Mouse (Mus musculus): ENCODE measurements around the gene Olfr1417. TPM values are rescaled to one million over a fixed set of nuclear protein-coding genes. Genes with fewer than 3 reads are reported as not detected.

Gene Olfr1417
- polyA plus RNA-seq, 1 experiment from 2014 or later = not detected

DNA sequence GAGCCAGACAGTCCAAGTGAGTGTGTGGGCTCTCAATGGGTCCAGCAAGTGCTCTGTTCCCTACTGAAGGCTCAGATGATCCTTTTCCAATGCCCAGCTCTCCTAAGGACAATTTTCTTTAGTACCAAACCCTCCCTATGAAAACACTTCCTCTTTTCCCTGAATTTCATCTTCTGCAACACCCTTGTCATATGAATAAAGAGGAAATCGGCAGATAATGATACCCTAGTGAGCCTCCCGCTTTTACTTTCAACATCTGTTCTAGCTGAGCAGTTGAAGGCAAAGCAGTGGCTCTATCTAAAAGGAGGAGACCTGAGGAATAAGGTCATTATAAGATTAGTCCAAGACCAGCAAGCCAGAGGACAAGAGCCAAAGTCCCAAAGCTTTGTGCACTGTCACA, 30.6 kb downstream of the Olfr1417 start:
- Histone ChIP-seq H3K4me1 (ENCODE audit: control insufficient read depth, insufficient read depth, low read length) (no peaks in the 10 kb centered on the region), H3K27ac (replicated peaks; ENCODE audit: low read depth, low read length) (no peak overlapping the region), H3K4me3 (ENCODE audit: low read depth, low read length) (no peak overlapping the region), H3K9me3 (replicated peaks; ENCODE audit: control insufficient read depth, low read length) (no peaks in the 10 kb centered on the region), H3K36me3 (replicated peaks; ENCODE audit: control insufficient read depth, insufficient read depth, low read depth, low read length) (no peaks in the 10 kb centered on the region), H3K27me3 (ENCODE audit: control insufficient read depth, insufficient read depth, low read length) (no peaks in the 10 kb centered on the region), H3K4me2 (ENCODE audit: low read depth, low read length) (no peak overlapping the region), H3K9ac (replicated peaks; ENCODE audit: low read length) (no peak overlapping the region)
- no peak for ATAC-seq (replicated peaks; ENCODE audit: insufficient number of reproducible peaks, low FRiP score, low TSS enrichment, low read depth)
- DNase-seq (ENCODE audit: low spot score) = no peak
- WGBS = 83% methylated on average over 2 of the region's 2 CpGs

DNA sequence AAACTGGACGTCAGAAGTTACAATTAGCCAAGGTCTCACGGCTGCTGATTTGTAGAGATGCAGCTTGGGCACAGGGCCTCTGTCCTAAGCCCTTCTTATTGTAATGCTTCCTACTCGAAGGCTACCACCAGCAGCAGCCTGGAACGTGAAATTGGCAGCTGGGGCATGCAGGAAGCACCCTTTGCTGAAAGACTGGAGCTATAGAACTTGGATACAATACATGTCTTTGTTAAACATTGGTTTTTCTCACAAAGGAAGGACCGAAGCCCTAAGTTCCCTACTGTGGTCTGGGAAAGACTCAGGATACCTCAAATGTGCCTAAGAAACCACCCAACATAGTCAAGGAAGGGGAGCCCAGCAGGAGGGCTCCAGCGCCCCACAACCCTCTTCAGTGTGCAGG, 31.2 kb downstream of the Olfr1417 start:
- no peak for ATAC-seq (replicated peaks; ENCODE audit: insufficient number of reproducible peaks, low FRiP score, low TSS enrichment, low read depth)
- DNase-seq (ENCODE audit: low spot score) = no peak
- no peaks in the 10 kb centered on the region for H3K27me3 ChIP-seq (ENCODE audit: control insufficient read depth, insufficient read depth, low read length)
- H3K4me3 ChIP-seq (ENCODE audit: low read depth, low read length) = no peak overlapping the region
- H3K9ac ChIP-seq (replicated peaks; ENCODE audit: low read length) = no peak overlapping the region
- H3K9me3 ChIP-seq (replicated peaks; ENCODE audit: control insufficient read depth, low read length) = no peaks in the 10 kb centered on the region
- no peaks in the 10 kb centered on the region for H3K4me1 ChIP-seq (ENCODE audit: control insufficient read depth, insufficient read depth, low read length)
- H3K27ac ChIP-seq (replicated peaks; ENCODE audit: low read depth, low read length) = no peak overlapping the region
- 39% methylated on average over 6 of the region's 6 CpGs for WGBS
- no peaks in the 10 kb centered on the region for H3K36me3 ChIP-seq (replicated peaks; ENCODE audit: control insufficient read depth, insufficient read depth, low read depth, low read length)
- H3K4me2 ChIP-seq (ENCODE audit: low read depth, low read length) = no peak overlapping the region

DNA sequence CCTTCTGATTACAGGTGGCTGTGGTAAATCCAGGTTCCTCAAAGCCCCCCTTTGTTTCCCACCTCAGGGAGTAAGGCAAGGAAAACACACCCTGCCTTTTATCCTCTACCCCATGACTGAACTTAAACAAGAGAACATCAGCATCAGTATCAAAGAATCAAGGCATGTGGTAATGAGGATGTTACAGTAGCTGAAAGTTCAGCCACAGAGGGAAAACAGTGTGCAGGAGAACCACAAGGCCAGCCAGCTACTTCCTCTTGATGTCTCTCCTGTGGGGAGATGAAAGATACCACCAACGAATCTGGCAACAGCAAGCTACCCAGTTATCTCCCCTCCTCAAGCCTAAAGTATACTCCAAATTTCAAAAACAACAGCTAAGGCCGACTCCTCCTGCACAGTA, 31.8 kb downstream of the Olfr1417 start:
- Histone ChIP-seq H3K9ac (replicated peaks; ENCODE audit: low read length) (no peak overlapping the region), H3K27me3 (ENCODE audit: control insufficient read depth, insufficient read depth, low read length) (no peaks in the 10 kb centered on the region), H3K27ac (replicated peaks; ENCODE audit: low read depth, low read length) (no peak overlapping the region), H3K4me3 (ENCODE audit: low read depth, low read length) (no peak overlapping the region), H3K9me3 (replicated peaks; ENCODE audit: control insufficient read depth, low read length) (no peaks in the 10 kb centered on the region), H3K36me3 (replicated peaks; ENCODE audit: control insufficient read depth, insufficient read depth, low read depth, low read length) (no peaks in the 10 kb centered on the region), H3K4me2 (ENCODE audit: low read depth, low read length) (no peak overlapping the region), H3K4me1 (ENCODE audit: control insufficient read depth, insufficient read depth, low read length) (no peaks in the 10 kb centered on the region)
- ATAC-seq (replicated peaks; ENCODE audit: insufficient number of reproducible peaks, low FRiP score, low TSS enrichment, low read depth) (no peak), DNase-seq (ENCODE audit: low spot score) (no peak)
- 63% methylated on average over 2 of the region's 2 CpGs for WGBS

DNA sequence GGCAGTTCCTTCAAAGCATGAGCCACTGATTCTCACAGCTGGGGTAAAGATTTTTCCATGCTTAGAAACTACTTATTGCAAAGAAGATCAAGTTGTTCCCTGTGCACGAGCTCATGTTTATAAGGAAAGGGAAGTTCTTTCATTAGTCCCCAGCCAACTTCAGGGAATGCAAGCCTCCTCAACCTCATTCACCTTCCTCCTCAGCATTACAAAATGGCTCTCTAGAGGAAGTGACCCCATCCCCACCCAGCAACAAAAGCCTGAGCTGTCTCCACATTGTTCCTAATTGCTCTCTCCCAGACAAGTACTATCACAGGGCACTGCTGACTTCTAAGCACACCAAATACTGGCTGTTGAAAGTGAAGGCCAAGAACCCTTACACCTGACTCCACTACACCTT, 34.6 kb downstream of the Olfr1417 start:
- DNase-seq (ENCODE audit: low spot score) (no peak), ATAC-seq (replicated peaks; ENCODE audit: insufficient number of reproducible peaks, low FRiP score, low TSS enrichment, low read depth) (no peak)
- Histone ChIP-seq H3K4me3 (ENCODE audit: low read depth, low read length) (no peak overlapping the region), H3K4me2 (ENCODE audit: low read depth, low read length) (no peak overlapping the region), H3K27me3 (ENCODE audit: control insufficient read depth, insufficient read depth, low read length) (no peaks in the 10 kb centered on the region), H3K9ac (replicated peaks; ENCODE audit: low read length) (no peak overlapping the region), H3K36me3 (replicated peaks; ENCODE audit: control insufficient read depth, insufficient read depth, low read depth, low read length) (no peaks in the 10 kb centered on the region), H3K9me3 (replicated peaks; ENCODE audit: control insufficient read depth, low read length) (no peaks in the 10 kb centered on the region), H3K4me1 (ENCODE audit: control insufficient read depth, insufficient read depth, low read length) (no peaks in the 10 kb centered on the region), H3K27ac (replicated peaks; ENCODE audit: low read depth, low read length) (no peak overlapping the region)
- 68% methylated on average over 1 of the region's 1 CpGs for WGBS

DNA sequence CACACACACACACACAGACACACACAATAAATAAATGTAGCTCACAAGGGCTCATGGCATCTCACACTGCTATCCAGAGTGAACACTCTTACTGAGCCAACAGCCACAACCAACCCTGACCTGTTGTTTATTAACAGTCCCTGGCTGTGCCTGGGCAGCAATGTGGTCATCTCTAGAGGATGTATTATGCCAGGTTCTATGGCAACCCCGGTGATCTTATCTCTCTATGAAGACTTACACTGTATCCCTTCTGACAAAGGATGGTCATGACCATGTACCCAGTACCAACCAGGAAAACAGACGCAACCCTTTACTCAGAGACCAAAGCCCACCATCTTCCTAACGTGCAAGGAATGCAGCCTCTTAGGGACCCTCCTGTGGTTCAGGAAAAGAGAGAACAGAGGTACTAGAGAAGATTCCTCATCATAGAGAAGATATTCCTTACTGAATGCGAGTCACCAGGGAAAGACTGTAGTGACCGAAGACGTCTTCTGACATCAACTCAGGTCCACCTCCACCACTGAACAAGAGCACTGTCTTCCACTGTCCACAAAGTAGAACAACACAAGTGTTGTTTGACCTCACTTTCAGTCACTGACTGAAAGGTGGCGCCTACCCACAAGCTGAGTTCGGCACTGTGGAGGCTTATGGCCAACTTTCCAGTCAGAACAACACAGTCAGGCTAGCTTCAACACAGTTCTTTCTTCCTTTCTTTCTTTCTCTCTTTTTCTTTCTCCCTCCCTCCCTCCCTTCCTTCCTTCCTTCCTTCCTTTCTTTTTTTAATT, 38.3 kb downstream of the Olfr1417 start:
- H3K36me3 ChIP-seq (replicated peaks; ENCODE audit: control insufficient read depth, insufficient read depth, low read depth, low read length) = no peaks in the 10 kb centered on the region
- no peak for DNase-seq (ENCODE audit: low spot score)
- no peaks in the 10 kb centered on the region for H3K4me1 ChIP-seq (ENCODE audit: control insufficient read depth, insufficient read depth, low read length)
- H3K4me2 ChIP-seq (ENCODE audit: low read depth, low read length) = no peak overlapping the region
- H3K4me3 ChIP-seq (ENCODE audit: low read depth, low read length) = no peak overlapping the region
- 75% methylated on average over 8 of the region's 8 CpGs for WGBS
- ATAC-seq (replicated peaks; ENCODE audit: insufficient number of reproducible peaks, low FRiP score, low TSS enrichment, low read depth) = no peak
- H3K27ac ChIP-seq (replicated peaks; ENCODE audit: low read depth, low read length) = no peak overlapping the region
- no peaks in the 10 kb centered on the region for H3K9me3 ChIP-seq (replicated peaks; ENCODE audit: control insufficient read depth, low read length)
- no peak overlapping the region for H3K9ac ChIP-seq (replicated peaks; ENCODE audit: low read length)
- no peaks in the 10 kb centered on the region for H3K27me3 ChIP-seq (ENCODE audit: control insufficient read depth, insufficient read depth, low read length)

DNA sequence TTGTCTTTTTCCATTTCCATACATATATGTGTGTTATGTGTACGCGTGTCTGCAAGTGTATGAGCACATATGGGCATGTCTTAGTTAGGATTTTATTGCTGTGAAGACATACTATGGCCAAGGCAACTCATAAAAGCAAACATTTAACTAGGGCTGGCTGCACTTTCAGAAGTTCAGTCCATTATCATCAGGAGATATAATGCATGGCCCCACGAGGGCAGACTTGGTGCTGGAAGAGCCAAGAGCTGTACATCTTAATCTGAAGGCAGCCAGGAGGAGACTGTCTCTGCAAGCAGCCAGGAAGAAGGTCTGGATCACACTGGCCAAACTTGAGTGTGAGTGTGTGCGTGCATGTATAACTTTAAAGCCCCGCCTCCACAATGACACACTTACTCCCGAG, 44.6 kb downstream of the Olfr1417 start:
- Histone ChIP-seq H3K4me2 (ENCODE audit: low read depth, low read length) (no peak overlapping the region), H3K27me3 (ENCODE audit: control insufficient read depth, insufficient read depth, low read length) (no peaks in the 10 kb centered on the region), H3K4me1 (ENCODE audit: control insufficient read depth, insufficient read depth, low read length) (no peaks in the 10 kb centered on the region), H3K36me3 (replicated peaks; ENCODE audit: control insufficient read depth, insufficient read depth, low read depth, low read length) (no peaks in the 10 kb centered on the region), H3K27ac (replicated peaks; ENCODE audit: low read depth, low read length) (no peak overlapping the region), H3K9me3 (replicated peaks; ENCODE audit: control insufficient read depth, low read length) (no peaks in the 10 kb centered on the region), H3K9ac (replicated peaks; ENCODE audit: low read length) (no peak overlapping the region), H3K4me3 (ENCODE audit: low read depth, low read length) (no peak overlapping the region)
- no peak for DNase-seq (ENCODE audit: low spot score)
- no peak for ATAC-seq (replicated peaks; ENCODE audit: insufficient number of reproducible peaks, low FRiP score, low TSS enrichment, low read depth)
- 88% methylated on average over 6 of the region's 6 CpGs for WGBS

DNA sequence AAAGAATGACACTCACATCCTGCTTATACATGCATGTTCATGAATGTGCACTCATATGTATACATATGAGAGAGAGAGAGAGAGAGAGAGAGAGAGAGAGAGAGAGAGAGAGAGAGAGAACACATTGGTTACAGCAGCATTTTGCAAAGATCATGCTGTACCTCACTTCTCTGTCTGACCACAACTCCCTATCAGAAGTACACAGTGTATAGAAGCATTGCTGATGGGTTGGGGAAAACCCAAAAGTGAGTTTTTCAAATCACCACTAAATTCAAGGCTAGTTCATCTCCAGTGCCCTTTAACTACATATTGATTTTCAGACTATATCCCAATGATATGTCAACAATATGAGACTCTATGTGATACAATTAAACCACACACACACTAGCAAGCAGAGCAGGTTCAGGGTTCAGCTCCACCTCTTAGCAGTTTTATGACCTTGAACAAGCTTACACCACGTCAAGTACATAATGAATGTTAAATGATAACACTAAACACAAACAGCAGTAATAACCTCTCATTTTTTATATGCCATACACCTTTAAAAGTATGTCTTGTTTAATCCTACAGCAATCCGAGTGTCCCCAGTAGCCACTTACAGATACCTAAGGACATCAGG, 45.2 kb downstream of the Olfr1417 start:
- WGBS = 88% methylated on average over 2 of the region's 2 CpGs
- no peaks in the 10 kb centered on the region for H3K27me3 ChIP-seq (ENCODE audit: control insufficient read depth, insufficient read depth, low read length)
- no peak for ATAC-seq (replicated peaks; ENCODE audit: insufficient number of reproducible peaks, low FRiP score, low TSS enrichment, low read depth)

DNA sequence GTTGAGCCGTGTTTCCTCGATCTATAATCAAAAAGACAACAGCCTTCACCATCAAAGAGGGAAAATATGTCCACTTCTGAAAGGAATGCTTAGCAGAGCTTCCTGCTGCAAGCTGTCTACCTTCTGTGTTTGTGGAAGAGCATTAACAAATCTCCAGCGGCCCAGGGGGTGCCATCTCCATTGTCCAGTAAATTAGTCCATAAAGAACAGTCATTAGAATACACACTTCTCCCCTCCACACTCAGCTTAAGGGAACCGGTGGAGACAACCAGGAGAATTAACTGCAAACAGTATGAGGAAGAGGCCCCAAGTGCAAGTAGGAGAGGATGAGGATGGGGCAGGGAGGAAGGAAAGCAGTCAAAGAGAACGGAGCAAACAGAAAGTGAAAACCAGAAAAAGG, 47.2 kb downstream of the Olfr1417 start:
- Histone ChIP-seq H3K9ac (replicated peaks; ENCODE audit: low read length) (no peak overlapping the region), H3K4me3 (ENCODE audit: low read depth, low read length) (no peak overlapping the region), H3K9me3 (replicated peaks; ENCODE audit: control insufficient read depth, low read length) (no peaks in the 10 kb centered on the region), H3K4me2 (ENCODE audit: low read depth, low read length) (no peak overlapping the region), H3K27ac (replicated peaks; ENCODE audit: low read depth, low read length) (no peak overlapping the region), H3K27me3 (ENCODE audit: control insufficient read depth, insufficient read depth, low read length) (no peaks in the 10 kb centered on the region), H3K36me3 (replicated peaks; ENCODE audit: control insufficient read depth, insufficient read depth, low read depth, low read length) (no peaks in the 10 kb centered on the region), H3K4me1 (ENCODE audit: control insufficient read depth, insufficient read depth, low read length) (no peaks in the 10 kb centered on the region)
- ATAC-seq (replicated peaks; ENCODE audit: insufficient number of reproducible peaks, low FRiP score, low TSS enrichment, low read depth) (no peak), DNase-seq (ENCODE audit: low spot score) (no peak)
- 81% methylated on average over 5 of the region's 5 CpGs for WGBS

More for the DNA sequence above, 45.2 kb downstream of the Olfr1417 start:
- Histone ChIP-seq H3K36me3 (replicated peaks; ENCODE audit: control insufficient read depth, insufficient read depth, low read depth, low read length) (no peaks in the 10 kb centered on the region), H3K4me2 (ENCODE audit: low read depth, low read length) (no peak overlapping the region), H3K4me1 (ENCODE audit: control insufficient read depth, insufficient read depth, low read length) (no peaks in the 10 kb centered on the region), H3K9ac (replicated peaks; ENCODE audit: low read length) (no peak overlapping the region), H3K27ac (replicated peaks; ENCODE audit: low read depth, low read length) (no peak overlapping the region), H3K9me3 (replicated peaks; ENCODE audit: control insufficient read depth, low read length) (no peaks in the 10 kb centered on the region), H3K4me3 (ENCODE audit: low read depth, low read length) (no peak overlapping the region)
- no peak for DNase-seq (ENCODE audit: low spot score)

All from embryonic facial prominence, embryonic 11.5 days (tissue).